Mouse (Mus musculus): Measurements from ENCODE around the gene Atp11a.

DNA sequence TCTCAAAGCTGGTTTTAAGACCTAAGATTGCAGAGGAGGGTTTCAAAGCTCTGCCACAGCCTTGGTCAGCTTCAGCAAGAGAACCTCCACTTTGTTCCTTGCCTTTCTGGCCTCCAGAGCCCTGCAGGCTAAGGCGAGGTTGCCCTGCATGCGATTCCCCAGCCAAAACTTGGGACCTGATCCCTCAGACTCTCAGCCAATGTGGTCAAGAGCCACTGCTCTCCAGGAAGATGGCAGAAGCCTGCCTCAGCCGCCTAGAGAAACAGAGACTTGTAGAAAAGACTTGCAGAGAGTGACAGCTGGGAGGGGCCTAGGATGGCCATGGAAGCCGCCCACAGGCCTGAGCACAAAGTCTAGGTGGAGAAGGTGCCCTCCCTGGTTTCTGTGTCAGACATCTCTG is 118.2 kb downstream of the Atp11a start:
- TF ChIP-seq ZMIZ1 (IDR thresholded peaks at IDR 0.05; ENCODE audit: low read depth, low read length) (no peak), POLR2A (IDR thresholded peaks at IDR 0.05; ENCODE audit: control insufficient read depth in 1 of 2, insufficient read depth in 1 of 2, low read depth in 1 of 2, low read length in 2 of 2, poor library complexity in 1 of 2) (no peak), CTCF (IDR thresholded peaks at IDR 0.05 in 2 of 3, conservative IDR thresholded peaks at IDR 0.05 in 1 of 3; ENCODE audit: control insufficient read depth in 1 of 3, insufficient read depth in 1 of 3, low read depth in 2 of 3, low read length in 3 of 3, poor library complexity in 1 of 3, severe bottlenecking in 1 of 3) (no peak), HCFC1 (IDR thresholded peaks at IDR 0.05; ENCODE audit: low read depth, low read length) (no peak), MAFK (IDR thresholded peaks at IDR 0.05; ENCODE audit: borderline replicate concordance, low read depth, low read length) (no peak), EP300 (IDR thresholded peaks at IDR 0.05; ENCODE audit: low read depth in 1 of 2, low read length in 2 of 2) (no peak), POLR2AphosphoS2 (IDR thresholded peaks at IDR 0.05; ENCODE audit: low read length) (no peak), MAZ (IDR thresholded peaks at IDR 0.05; ENCODE audit: low read depth, low read length) (no peak), BHLHE40 (IDR thresholded peaks at IDR 0.05; ENCODE audit: borderline replicate concordance, low read depth, low read length) (no peak), GATA1 (IDR thresholded peaks at IDR 0.05; ENCODE audit: low read depth, low read length) (no peak), NRF1 (IDR thresholded peaks at IDR 0.05; ENCODE audit: insufficient read depth, low read depth, low read length, poor library complexity, severe bottlenecking) (no peak), KAT2A (conservative IDR thresholded peaks at IDR 0.05; ENCODE audit: low read depth, low read length) (no peak)
